Mouse (Mus musculus) neural tube, embryonic 12.5 days (tissue): ENCODE data around the gene Coro1a. TPM values are rescaled to one million over a fixed set of nuclear protein-coding genes. Genes with fewer than 3 reads are reported as not detected.
A peak's percentile ranks its signal among the peaks of the same experiment; 100 is the strongest.
"Not testable (repeated sequence)": the region's sequence is repeated elsewhere in the genome, so short reads cannot be mapped to it uniquely, and the experiment has no call there.

ENCODE experiments used
- ATAC-seq: fragments of 200-750 bp; cut with Nextera tagmentation; 2 replicates; pipeline ENCODE4 v1.8.0; 2017; ENCODE audit warnings: low read depth, mild to moderate bottlenecking, moderate TSS enrichment, moderate library complexity; ENCODE audit not compliant: low FRiP score
- H3K27ac ChIP-seq: fragments of 300-500 bp; sonication (generic); 2 replicates; pipeline ENCODE4 v1.5.1; 2016
- H3K27me3 ChIP-seq: fragments of 300-500 bp; sonication (generic); replicated peaks from 2 replicates; pipeline ENCODE4 v1.6.1; 2016; ENCODE audit warnings: mild to moderate bottlenecking
- H3K36me3 ChIP-seq: fragments of 300-500 bp; sonication (generic); 2 replicates; pipeline ENCODE4 v1.6.1; 2016; ENCODE audit warnings: mild to moderate bottlenecking
- H3K4me1 ChIP-seq: fragments of 300-500 bp; sonication (generic); 2 replicates; pipeline ENCODE4 v1.6.1; 2016
- H3K4me2 ChIP-seq: fragments of 300-500 bp; sonication (generic); replicated peaks from 2 replicates; pipeline ENCODE4 v1.6.1; 2016; ENCODE audit warnings: mild to moderate bottlenecking
- H3K4me3 ChIP-seq: fragments of 300-500 bp; sonication (generic); 2 replicates; pipeline ENCODE4 v1.5.1; 2016
- H3K9ac ChIP-seq: fragments of 300-500 bp; sonication (generic); 2 replicates; pipeline ENCODE4 v1.6.1; 2016; ENCODE audit warnings: mild to moderate bottlenecking
- H3K9me3 ChIP-seq: fragments of 300-500 bp; sonication (generic); 2 replicates; pipeline ENCODE4 v1.6.1; 2016; ENCODE audit warnings: mild to moderate bottlenecking
- WGBS: fragments of 180-500 bp; shearing (Covaris S2); methylation state at CpG from one replicate; pipeline ENCODE4 v1.1.7; 2016; 5-methylcytosine and 5-hydroxymethylcytosine counted together
- polyA plus RNA-seq: library from polyadenylated mRNA; unstranded; fragments of >200 nt; fragmentation: Nextera tagmentation; extraction: Ambion mirVana; gene quantifications from 2 replicates; pipeline ENCODE4 v1.2.1, GENCODE M21; 2016

Coro1a gene
- polyA plus RNA-seq, 1 experiment from 2014 or later, result 70.5 TPM

GRCm38 (mm10) chr7:126694441-126695051 lies 13.0 kb downstream of the Coro1a start:
- no peak overlapping the region for H3K27ac ChIP-seq
- peaks cover 28% of the 10 kb centered on the region for H3K4me1 ChIP-seq
- H3K36me3 ChIP-seq, result peaks cover 34% of the 10 kb centered on the region

GRCm38 (mm10) chr7:126693781-126694180 lies 13.8 kb downstream of the Coro1a start:
- no peak overlapping the region for H3K4me3 ChIP-seq
- no peak for ATAC-seq
- 88% methylated on average over 7 of the region's 7 CpGs for WGBS
- no peaks in the 10 kb centered on the region for H3K27me3 ChIP-seq
- H3K4me1 ChIP-seq, result peaks cover 28% of the 10 kb centered on the region
- H3K9me3 ChIP-seq, result no peaks in the 10 kb centered on the region
- H3K4me2 ChIP-seq, result peak overlapping the region; percentile 92
- H3K27ac ChIP-seq, result no peak overlapping the region
- no peak overlapping the region for H3K9ac ChIP-seq
- H3K36me3 ChIP-seq, result peaks cover 26% of the 10 kb centered on the region

More at GRCm38 (mm10) chr7:126694441-126695051, 13.0 kb downstream of the Coro1a start:
- Histone ChIP-seq H3K4me2 (peak overlapping the region; percentile 92), H3K27me3 (no peaks in the 10 kb centered on the region), H3K4me3 (peak overlapping the region; percentile 84), H3K9ac (peak overlapping the region; percentile 84), H3K9me3 (no peaks in the 10 kb centered on the region)
- ATAC-seq, result no peak
- 17% methylated on average over 10 of the region's 10 CpGs for WGBS

- H3K36me3 ChIP-seq, result peaks cover 25% of the 10 kb centered on the region
- no peaks in the 10 kb centered on the region for H3K27me3 ChIP-seq
- no peak overlapping the region for H3K27ac ChIP-seq
- peak overlapping the region; percentile 92 for H3K4me2 ChIP-seq
- WGBS, result 46% methylated on average over 3 of the region's 3 CpGs
- H3K9ac ChIP-seq, result no peak overlapping the region
- no peaks in the 10 kb centered on the region for H3K9me3 ChIP-seq
- ATAC-seq, result no peak
- no peak overlapping the region for H3K4me3 ChIP-seq
- peaks cover 28% of the 10 kb centered on the region for H3K4me1 ChIP-seq
Observed at GRCm38 (mm10) chr7:126693256-126693655, 14.3 kb downstream of the Coro1a start.

GRCm38 (mm10) chr7:126692426-126692825 lies 15.2 kb downstream of the Coro1a start:
- 96% methylated on average over 26 of the region's 26 CpGs for WGBS

GRCm38 (mm10) chr7:126691676-126692075 lies 15.9 kb downstream of the Coro1a start:
- Histone ChIP-seq H3K4me3 (no peak overlapping the region), H3K27me3 (no peaks in the 10 kb centered on the region), H3K36me3 (peaks cover 25% of the 10 kb centered on the region), H3K4me1 (peaks cover 18% of the 10 kb centered on the region), H3K9ac (no peak overlapping the region), H3K9me3 (no peaks in the 10 kb centered on the region), H3K4me2 (no peak overlapping the region), H3K27ac (no peak overlapping the region)
- no peak for ATAC-seq
- 77% methylated on average over 5 of the region's 5 CpGs for WGBS

More at GRCm38 (mm10) chr7:126692426-126692825, 15.2 kb downstream of the Coro1a start:
- H3K27me3 ChIP-seq, result no peaks in the 10 kb centered on the region
- H3K9ac ChIP-seq, result no peak overlapping the region
- no peak overlapping the region for H3K4me2 ChIP-seq
- no peak overlapping the region for H3K4me3 ChIP-seq
- no peak overlapping the region for H3K27ac ChIP-seq
- H3K9me3 ChIP-seq, result no peaks in the 10 kb centered on the region
- no peak for ATAC-seq
- peaks cover 26% of the 10 kb centered on the region for H3K4me1 ChIP-seq
- H3K36me3 ChIP-seq, result peaks cover 25% of the 10 kb centered on the region

- no peak for ATAC-seq
- Histone ChIP-seq H3K27me3 (no peaks in the 10 kb centered on the region), H3K4me2 (no peak overlapping the region), H3K4me3 (no peak overlapping the region), H3K36me3 (peaks cover 25% of the 10 kb centered on the region), H3K9me3 (no peaks in the 10 kb centered on the region), H3K4me1 (peaks cover 12% of the 10 kb centered on the region; the same call in 1 of the 2 replicates), H3K27ac (no peak overlapping the region), H3K9ac (no peak overlapping the region)
- WGBS, result 83% methylated on average over 3 of the region's 3 CpGs
Observed at GRCm38 (mm10) chr7:126690737-126691136, 16.9 kb downstream of the Coro1a start.

- peaks cover 25% of the 10 kb centered on the region for H3K36me3 ChIP-seq
- H3K4me1 ChIP-seq, result peaks cover 6% of the 10 kb centered on the region; the same call in 1 of the 2 replicates
- no peak overlapping the region for H3K4me3 ChIP-seq
- no peaks in the 10 kb centered on the region for H3K27me3 ChIP-seq
- ATAC-seq, result no peak
- no peak overlapping the region for H3K9ac ChIP-seq
- WGBS, result 86% methylated on average over 3 of the region's 3 CpGs
- no peaks in the 10 kb centered on the region for H3K9me3 ChIP-seq
- H3K27ac ChIP-seq, result no peak overlapping the region
- no peak overlapping the region for H3K4me2 ChIP-seq
Observed at GRCm38 (mm10) chr7:126689021-126689420, 18.6 kb downstream of the Coro1a start.

GRCm38 (mm10) chr7:126688156-126688555 lies 19.4 kb downstream of the Coro1a start:
- 84% methylated on average over 4 of the region's 4 CpGs for WGBS
- H3K4me2 ChIP-seq, H3K4me3 ChIP-seq, ATAC-seq, H3K9me3 ChIP-seq, H3K27ac ChIP-seq, H3K9ac ChIP-seq, H3K4me1 ChIP-seq, H3K27me3 ChIP-seq: not testable (repeated sequence)
- H3K36me3 ChIP-seq, result peaks cover 25% of the 10 kb centered on the region

GRCm38 (mm10) chr7:126681221-126681620 lies 26.4 kb downstream of the Coro1a start:
- WGBS, result 96% methylated on average over 5 of the region's 5 CpGs
- Histone ChIP-seq H3K9me3 (no peaks in the 10 kb centered on the region), H3K4me2 (no peak overlapping the region), H3K4me1 (no peaks in the 10 kb centered on the region), H3K9ac (no peak overlapping the region), H3K4me3 (no peak overlapping the region), H3K27ac (no peak overlapping the region), H3K36me3 (no peaks in the 10 kb centered on the region; the same call in 1 of the 2 replicates), H3K27me3 (no peaks in the 10 kb centered on the region)
- no peak for ATAC-seq

GRCm38 (mm10) chr7:126679683-126680082 lies 27.9 kb downstream of the Coro1a start:
- Histone ChIP-seq H3K9me3 (no peaks in the 10 kb centered on the region), H3K4me1 (no peaks in the 10 kb centered on the region), H3K9ac (no peak overlapping the region), H3K27ac (no peak overlapping the region), H3K27me3 (no peaks in the 10 kb centered on the region), H3K4me3 (no peak overlapping the region), H3K36me3 (peaks cover 3% of the 10 kb centered on the region; the same call in 1 of the 2 replicates), H3K4me2 (no peak overlapping the region)
- ATAC-seq, result no peak
- 94% methylated on average over 5 of the region's 5 CpGs for WGBS

GRCm38 (mm10) chr7:126678545-126679341 lies 28.8 kb downstream of the Coro1a start:
- H3K27me3 ChIP-seq, result no peaks in the 10 kb centered on the region

GRCm38 (mm10) chr7:126676631-126677220 lies 30.9 kb downstream of the Coro1a start:
- no peaks in the 10 kb centered on the region for H3K27me3 ChIP-seq
- H3K4me3 ChIP-seq, result no peak overlapping the region
- H3K4me2 ChIP-seq, result no peak overlapping the region
- no peak overlapping the region for H3K27ac ChIP-seq
- H3K36me3 ChIP-seq, result peaks cover 20% of the 10 kb centered on the region
- 85% methylated on average over 4 of the region's 4 CpGs for WGBS
- ATAC-seq, result no peak
- no peaks in the 10 kb centered on the region for H3K9me3 ChIP-seq
- no peaks in the 10 kb centered on the region for H3K4me1 ChIP-seq
- H3K9ac ChIP-seq, result no peak overlapping the region

More at GRCm38 (mm10) chr7:126678545-126679341, 28.8 kb downstream of the Coro1a start:
- no peak overlapping the region for H3K27ac ChIP-seq
- no peak overlapping the region for H3K4me2 ChIP-seq
- ATAC-seq, result no peak
- H3K36me3 ChIP-seq, result peaks cover 3% of the 10 kb centered on the region; the same call in 1 of the 2 replicates
- H3K9ac ChIP-seq, result no peak overlapping the region
- no peak overlapping the region for H3K4me3 ChIP-seq
- no peaks in the 10 kb centered on the region for H3K4me1 ChIP-seq
- H3K9me3 ChIP-seq, result no peaks in the 10 kb centered on the region
- 88% methylated on average over 8 of the region's 8 CpGs for WGBS
